Mouse (Mus musculus) gastrocnemius, adult 2 months (tissue): ENCODE measurements at regions not wholly inside any gene's neighbourhood (a gene's known extent, or its start where the extent isn't known, plus 50 kb on each side); places are given as distances from the start of the nearest gene placed in this dataset.

Experiments
- DNase-seq: peaks from one replicate; pipeline ENCODE4 v3.0.0; 2022
- H3K27ac ChIP-seq: fragments of 200-600 bp; 2 replicates; pipeline ENCODE4 v1.8.1; 2022; ENCODE audit warnings: mild to moderate bottlenecking
- H3K4me3 ChIP-seq: fragments of 200-600 bp; 2 replicates; pipeline ENCODE4 v1.8.1; 2022; ENCODE audit warnings: mild to moderate bottlenecking, moderate library complexity
- CTCF ChIP-seq: fragments of 200-600 bp; IDR thresholded peaks from 2 replicates; pipeline ENCODE4 v1.8.1; 2022; ENCODE audit warnings: antibody characterized with exemption, mild to moderate bottlenecking, moderate library complexity
- intact Hi-C: fragments of 180-260 bp; cut with DNase I; formaldehyde crosslinking; loops from one replicate; pipeline ENCODE4 v1.15.1; 2025

- H3K27ac ChIP-seq: no peak overlapping the region
- DNase-seq: no peak
- no peak overlapping the region for H3K4me3 ChIP-seq
- TF ChIP-seq CTCF: no peak
- intact Hi-C loops: no loop called here
These were observed 63.6 kb downstream of the Hif1an start for GRCm38 (mm10) chr19:44626261-44626660.

DNA sequence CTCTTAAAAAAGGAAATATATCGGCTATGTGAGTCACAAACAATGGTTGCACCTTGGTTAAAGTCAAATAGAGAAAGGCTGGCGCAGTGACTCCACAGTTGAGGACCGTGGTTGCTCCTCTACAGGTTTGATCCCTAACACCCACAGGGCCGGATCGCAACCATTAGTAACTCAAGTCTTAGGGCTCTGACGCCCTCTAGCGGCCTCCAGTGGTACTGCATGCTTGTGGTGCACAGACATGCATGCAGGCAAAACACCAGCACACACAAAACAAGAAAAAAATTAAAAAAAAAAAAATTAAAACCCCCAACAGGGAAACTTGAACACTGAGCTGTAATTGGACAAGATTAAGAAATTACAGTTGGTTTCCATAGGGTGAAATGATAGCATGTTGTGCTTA, 67.1 kb downstream of the Hif1an start:
- intact Hi-C loops: no loop called here
- Histone ChIP-seq H3K4me3 (no peak overlapping the region), H3K27ac (no peak overlapping the region)
- no peak for DNase-seq
- peak; percentile 48 for TF ChIP-seq CTCF

- no peak overlapping the region for H3K4me3 ChIP-seq
- DNase-seq: no peak
- no peak for TF ChIP-seq CTCF
- intact Hi-C loops: no loop called here
- H3K27ac ChIP-seq: no peak overlapping the region
These were observed 68.8 kb downstream of the Hif1an start for GRCm38 (mm10) chr19:44631356-44632007.

GRCm38 (mm10) chr19:44637145-44637719, 74.6 kb downstream of the Hif1an start:
- intact Hi-C loops: no loop called here
- H3K4me3 ChIP-seq: no peak overlapping the region
- H3K27ac ChIP-seq: no peak overlapping the region
- TF ChIP-seq CTCF: no peak
- no peak for DNase-seq

GRCm38 (mm10) chr19:44640021-44640420, 77.4 kb downstream of the Hif1an start:
- intact Hi-C loops: no loop called here
- no peak for TF ChIP-seq CTCF
- DNase-seq: no peak
- Histone ChIP-seq H3K4me3 (no peak overlapping the region), H3K27ac (no peak overlapping the region)

DNA sequence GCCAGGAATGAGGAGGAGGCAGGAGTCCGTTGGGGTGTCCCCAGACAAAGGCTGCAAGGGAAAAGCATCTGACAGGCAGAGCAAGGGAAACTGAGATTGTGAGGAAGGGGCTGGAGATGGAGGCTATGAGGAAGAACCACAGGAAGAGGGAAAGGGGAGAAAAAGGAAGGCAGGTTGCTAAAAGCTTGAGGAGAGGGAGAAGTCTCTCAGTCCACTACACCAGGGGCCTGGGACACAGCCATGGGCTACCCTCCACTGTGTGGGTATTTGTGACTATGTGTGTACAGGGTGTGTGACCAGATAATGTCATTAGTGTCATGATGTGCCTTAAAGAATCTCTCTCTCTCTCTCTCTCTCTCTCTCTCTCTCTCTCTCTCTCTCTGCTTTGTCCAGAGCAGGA, 77.9 kb downstream of the Hif1an start:
- Histone ChIP-seq H3K4me3 (no peak overlapping the region), H3K27ac (no peak overlapping the region)
- no peak for TF ChIP-seq CTCF
- intact Hi-C loops: no loop called here
- DNase-seq: no peak

DNA sequence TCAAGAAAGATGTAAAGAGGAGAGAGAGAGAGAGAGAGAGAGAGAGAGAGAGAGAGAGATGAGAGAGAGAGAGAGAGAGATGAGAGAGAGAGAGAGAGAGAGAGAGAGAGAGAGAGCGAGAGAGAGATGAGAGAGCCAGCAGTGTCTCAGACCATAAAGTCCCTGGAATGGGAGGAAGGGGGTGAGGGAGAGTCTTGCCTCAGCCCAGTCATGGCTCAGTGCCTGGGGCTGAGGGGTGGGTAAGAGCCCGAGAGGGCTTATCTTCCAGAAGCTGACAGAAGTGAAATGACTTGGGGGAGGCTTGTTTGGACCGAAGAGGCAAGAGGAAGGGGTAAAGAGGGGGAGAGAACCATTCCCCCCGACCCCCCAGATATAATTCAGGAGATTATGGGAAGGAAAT, 79.6 kb downstream of the Hif1an start:
- no peak for DNase-seq
- no peak overlapping the region for H3K4me3 ChIP-seq
- intact Hi-C loops: no loop called here

GRCm38 (mm10) chr19:44644376-44644775, 81.7 kb downstream of the Hif1an start:
- no peak for DNase-seq
- no peak overlapping the region for H3K4me3 ChIP-seq
- no peak overlapping the region for H3K27ac ChIP-seq
- intact Hi-C loops: no loop called here
- TF ChIP-seq CTCF: no peak

More for the DNA sequence above, 79.6 kb downstream of the Hif1an start:
- TF ChIP-seq CTCF: no peak
- no peak overlapping the region for H3K27ac ChIP-seq

DNA sequence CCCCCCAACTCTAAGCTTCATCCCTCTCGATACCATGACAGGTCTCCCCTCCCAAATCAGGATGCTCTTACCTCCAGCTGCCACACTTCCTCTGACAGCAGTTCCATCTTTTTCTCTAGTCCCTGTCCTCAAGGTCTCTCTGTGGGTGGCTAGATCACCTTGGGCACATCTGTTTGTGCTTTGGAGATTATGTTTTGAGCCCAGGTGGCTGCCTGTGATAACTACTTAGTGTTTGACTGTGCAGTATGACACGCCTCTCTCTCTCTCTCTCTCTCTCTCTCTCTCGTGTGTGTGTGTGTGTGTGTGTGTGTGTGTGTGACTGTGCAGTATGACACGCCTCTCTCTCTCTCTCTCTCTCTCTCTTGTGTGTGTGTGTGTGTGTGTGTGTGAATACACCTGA, 82.3 kb downstream of the Hif1an start:
- no peak for TF ChIP-seq CTCF

DNA sequence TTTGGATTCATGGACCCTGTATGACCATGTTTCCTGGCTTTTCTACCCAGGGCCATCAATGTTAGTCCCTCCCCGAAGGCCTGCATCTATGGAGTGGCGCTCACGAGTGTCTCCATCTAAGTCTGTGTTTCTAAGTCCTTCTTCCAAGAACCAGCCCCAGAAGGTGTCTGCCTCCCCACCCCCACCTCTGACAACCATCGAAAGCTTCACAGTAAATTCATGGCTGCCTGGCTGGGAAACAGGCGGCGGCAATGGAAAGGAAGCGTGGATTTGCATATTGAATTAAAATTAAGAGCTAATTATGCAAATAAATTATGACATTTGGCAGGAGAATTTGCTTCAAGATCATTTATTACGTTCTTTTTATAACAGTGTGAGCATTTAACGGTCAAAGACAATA, 83.9 kb downstream of the Hif1an start:
- H3K27ac ChIP-seq: no peak overlapping the region
- no peak overlapping the region for H3K4me3 ChIP-seq
- intact Hi-C loops: no loop called here
- no peak for TF ChIP-seq CTCF
- DNase-seq: no peak

More for the DNA sequence above, 82.3 kb downstream of the Hif1an start:
- H3K27ac ChIP-seq: no peak overlapping the region
- intact Hi-C loops: no loop called here
- no peak for DNase-seq
- H3K4me3 ChIP-seq: no peak overlapping the region

DNA sequence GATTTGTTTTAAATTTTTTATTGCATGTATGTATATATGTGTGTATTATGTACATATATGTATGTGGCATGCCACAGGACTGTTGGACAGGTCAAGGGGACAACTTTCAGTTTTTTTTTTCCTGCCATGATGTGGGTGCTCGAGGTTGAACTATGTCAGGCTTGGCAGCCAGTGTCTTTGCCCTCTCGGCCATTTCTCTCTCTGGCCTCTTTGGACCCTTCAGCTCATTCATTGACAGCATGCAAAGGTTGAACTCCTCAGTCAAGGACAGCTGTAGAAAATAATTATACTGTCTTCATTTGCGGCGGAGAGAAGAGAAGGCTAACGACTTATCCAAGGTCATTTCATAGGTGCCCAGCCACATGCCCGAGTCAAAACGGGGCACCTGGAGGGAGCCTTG, 86.6 kb downstream of the Hif1an start:
- no peak overlapping the region for H3K27ac ChIP-seq
- intact Hi-C loops: no loop called here
- TF ChIP-seq CTCF: no peak
- no peak for DNase-seq
- H3K4me3 ChIP-seq: no peak overlapping the region

- intact Hi-C loops: loop anchor here (10.0 kb wide), 1 partner anchor 244 kb away; no protein-coding TSS in a partner anchor
- no peak for DNase-seq
- no peak for TF ChIP-seq CTCF
- no peak overlapping the region for H3K4me3 ChIP-seq
- no peak overlapping the region for H3K27ac ChIP-seq
These were observed 88.2 kb downstream of the Hif1an start for GRCm38 (mm10) chr19:44650841-44651240.

DNA sequence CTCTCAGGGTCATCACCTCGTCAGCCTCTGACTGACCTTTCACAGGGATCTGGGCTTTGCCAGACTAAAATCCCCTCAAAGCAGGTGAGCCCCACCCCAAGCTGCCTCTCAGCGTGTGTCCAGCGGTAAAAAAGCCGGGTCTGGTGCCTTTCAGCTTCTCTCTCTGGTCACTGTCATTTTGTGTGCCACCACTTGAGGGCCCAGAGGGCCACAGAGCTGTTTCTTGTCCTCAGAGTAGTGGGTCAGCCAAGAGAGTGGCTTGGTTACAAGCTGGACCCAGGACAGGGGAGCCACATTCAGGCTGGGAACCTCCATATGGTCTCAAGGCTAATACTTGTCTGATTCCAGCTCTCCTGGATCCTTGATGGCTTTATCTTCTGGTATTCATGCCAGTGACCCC, 89.0 kb downstream of the Hif1an start:
- no peak overlapping the region for H3K27ac ChIP-seq
- TF ChIP-seq CTCF: peak; percentile 46
- intact Hi-C loops: loop anchor here (10.0 kb wide), 1 partner anchor 243 kb away; no protein-coding TSS in a partner anchor
- peak; percentile 45 for DNase-seq
- no peak overlapping the region for H3K4me3 ChIP-seq

DNA sequence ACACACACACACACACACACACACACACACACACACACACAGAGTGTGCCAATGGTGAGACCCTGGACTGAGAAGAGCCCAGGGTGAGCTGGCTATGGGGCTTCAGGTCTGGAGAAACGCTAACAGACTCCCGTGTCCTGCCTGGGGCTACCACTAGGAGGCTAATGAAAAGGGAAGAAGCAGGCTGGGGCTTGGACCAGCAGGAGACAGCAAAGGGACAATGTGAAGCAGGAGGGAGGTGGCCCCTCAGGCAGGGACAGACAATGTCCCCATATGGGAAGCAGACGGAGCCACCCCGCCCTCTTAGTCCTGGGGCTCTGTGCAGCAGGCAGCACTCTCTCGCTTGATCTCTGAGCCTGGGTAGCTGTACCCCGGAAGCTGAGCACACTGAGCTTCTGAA, 93.1 kb downstream of the Hif1an start:
- TF ChIP-seq CTCF: peak; percentile 55
- intact Hi-C loops: loop anchor here (10.0 kb wide), 1 partner anchor 239 kb away; no protein-coding TSS in a partner anchor
- no peak overlapping the region for H3K27ac ChIP-seq
- peak; percentile 29 for DNase-seq
- H3K4me3 ChIP-seq: no peak overlapping the region
